Mouse (Mus musculus) hindbrain, embryonic 10.5 days (tissue): ENCODE measurements around the gene Ssc5d. TPM values are rescaled to one million over a fixed set of nuclear protein-coding genes. Genes with fewer than 3 reads are reported as not detected.
A peak's percentile ranks its signal among the peaks of the same experiment; 100 is the strongest.
"Not testable (repeated sequence)": the region's sequence is repeated elsewhere in the genome, so short reads cannot be mapped to it uniquely, and the experiment has no call there.

Source experiments
- DNase-seq: peaks from one replicate; pipeline ENCODE4 v3.0.0-alpha.2; 2017; ENCODE audit warnings: low spot score
- H3K27ac ChIP-seq: fragments of 300-500 bp; sonication (generic); 2 replicates; pipeline ENCODE4 v1.5.1; 2016; ENCODE audit warnings: mild to moderate bottlenecking, moderate library complexity
- H3K27me3 ChIP-seq: fragments of 300-500 bp; sonication (generic); 2 replicates; pipeline ENCODE4 v1.6.1; 2016; ENCODE audit warnings: mild to moderate bottlenecking; ENCODE audit not compliant: poor library complexity, insufficient read depth, severe bottlenecking
- H3K36me3 ChIP-seq: fragments of 300-500 bp; sonication (generic); 2 replicates; pipeline ENCODE4 v1.6.1; 2016; ENCODE audit warnings: mild to moderate bottlenecking, moderate library complexity
- H3K4me1 ChIP-seq: fragments of 300-500 bp; sonication (generic); replicated peaks from 2 replicates; pipeline ENCODE4 v1.6.1; 2016; ENCODE audit warnings: mild to moderate bottlenecking
- H3K4me3 ChIP-seq: fragments of 300-500 bp; sonication (generic); 2 replicates; pipeline ENCODE4 v1.5.1; 2016; ENCODE audit warnings: mild to moderate bottlenecking, moderate library complexity
- H3K9me3 ChIP-seq: fragments of 300-500 bp; sonication (generic); 2 replicates; pipeline ENCODE4 v1.6.1; 2016; ENCODE audit warnings: mild to moderate bottlenecking, moderate library complexity
- WGBS: fragments of 180-500 bp; shearing (Covaris S2); methylation state at CpG from one replicate; pipeline ENCODE4 v1.1.7; 2016; 5-methylcytosine and 5-hydroxymethylcytosine counted together
- polyA plus RNA-seq: library from polyadenylated mRNA; unstranded; fragments of >200 nt; fragmentation: Nextera tagmentation; extraction: Ambion mirVana; gene quantifications from 2 replicates; pipeline ENCODE4 v1.2.1, GENCODE M21; 2016

Ssc5d gene
- 1.0 and 1.7 TPM in 2 replicates for polyA plus RNA-seq

- Histone ChIP-seq H3K27ac (peak within 1 kb of the TSS; percentile 90), H3K4me3 (peak within 1 kb of the TSS; percentile 57), H3K36me3 (peaks cover 10% of the 10 kb centered on the region), H3K27me3 (no peaks in the 10 kb centered on the region), H3K4me1 (peaks cover 77% of the 10 kb centered on the region), H3K9me3 (no peaks in the 10 kb centered on the region; the same call in 1 of the 2 replicates)
- WGBS: 2% methylated on average over 6 of the region's 6 CpGs
- DNase-seq: peak; percentile 70
Measured at GRCm38 (mm10) chr7:4925441-4926381, at the start of gene Ssc5d. Gene Ssc5d, plus strand, starts transcription at chr7:4925785.

GRCm38 (mm10) chr7:4876753-4877221 is 48.8 kb upstream of the Ssc5d start, which contains the start of gene Isoc2a:
Gene Isoc2a, plus strand, starts transcription at chr7:4877153.
- Histone ChIP-seq H3K9me3 (no peaks in the 10 kb centered on the region; the same call in 1 of the 2 replicates), H3K4me3 (peak within 1 kb of the TSS; percentile 63), H3K36me3 (0 out of 2 replicates have a peak, but pooled peaks cover under 1% of the 10 kb centered on the region), H3K27me3 (no peaks in the 10 kb centered on the region), H3K4me1 (peaks cover 19% of the 10 kb centered on the region), H3K27ac (peak within 1 kb of the TSS; percentile 80)
- WGBS: under 1% methylated on average over 22 of the region's 22 CpGs
- peak; percentile 95 for DNase-seq

GRCm38 (mm10) chr7:4877226-4877625 is 48.4 kb upstream of the Ssc5d start:
- H3K36me3 ChIP-seq: 0 out of 2 replicates have a peak, but pooled peaks cover 4% of the 10 kb centered on the region
- DNase-seq: no peak
- no peaks in the 10 kb centered on the region for H3K27me3 ChIP-seq
- H3K4me1 ChIP-seq: peaks cover 19% of the 10 kb centered on the region
- peaks cover 4% of the 10 kb centered on the region; the same call in 1 of the 2 replicates for H3K9me3 ChIP-seq
- 11% methylated on average over 11 of the region's 11 CpGs for WGBS
- H3K4me3 ChIP-seq: peak overlapping the region; percentile 63
- H3K27ac ChIP-seq: peak overlapping the region; percentile 80

- 0 out of 2 replicates have a peak, but pooled peaks cover 8% of the 10 kb centered on the region for H3K36me3 ChIP-seq
- H3K27me3 ChIP-seq: no peaks in the 10 kb centered on the region
- H3K4me3 ChIP-seq: no peak overlapping the region
- peaks cover 7% of the 10 kb centered on the region; the same call in 1 of the 2 replicates for H3K9me3 ChIP-seq
- no peak for DNase-seq
- H3K27ac ChIP-seq: no peak overlapping the region
- peaks cover 19% of the 10 kb centered on the region for H3K4me1 ChIP-seq
Measured at GRCm38 (mm10) chr7:4878186-4878585, 47.4 kb upstream of the Ssc5d start.

- H3K4me3 ChIP-seq, H3K27ac ChIP-seq, H3K27me3 ChIP-seq, DNase-seq, H3K36me3 ChIP-seq, H3K9me3 ChIP-seq: not testable (repeated sequence)
- 90% methylated on average over 1 of the region's 1 CpGs for WGBS
- peaks cover 19% of the 10 kb centered on the region for H3K4me1 ChIP-seq
Measured at GRCm38 (mm10) chr7:4879036-4879435, 46.5 kb upstream of the Ssc5d start.

GRCm38 (mm10) chr7:4886680-4887079 is 38.9 kb upstream of the Ssc5d start:
- Histone ChIP-seq H3K27ac (no peak overlapping the region), H3K36me3 (0 out of 2 replicates have a peak, but pooled peaks cover 8% of the 10 kb centered on the region), H3K4me1 (no peaks in the 10 kb centered on the region), H3K27me3 (no peaks in the 10 kb centered on the region), H3K4me3 (no peak overlapping the region), H3K9me3 (peaks cover 9% of the 10 kb centered on the region; the same call in 1 of the 2 replicates)
- WGBS: 82% methylated on average over 4 of the region's 4 CpGs
- no peak for DNase-seq

GRCm38 (mm10) chr7:4895186-4895585 is 30.4 kb upstream of the Ssc5d start:
- Histone ChIP-seq H3K4me3 (no peak overlapping the region), H3K4me1 (peaks cover 14% of the 10 kb centered on the region), H3K27ac (no peak overlapping the region), H3K9me3 (no peaks in the 10 kb centered on the region), H3K27me3 (peaks cover 19% of the 10 kb centered on the region), H3K36me3 (no peaks in the 10 kb centered on the region)
- no peak for DNase-seq
- WGBS: 62% methylated on average over 11 of the region's 11 CpGs

GRCm38 (mm10) chr7:4898851-4899648 is 26.5 kb upstream of the Ssc5d start:
- H3K27me3 ChIP-seq: peaks cover 25% of the 10 kb centered on the region
- DNase-seq: no peak
- WGBS: 19% methylated on average over 18 of the region's 18 CpGs
- peaks cover 19% of the 10 kb centered on the region for H3K4me1 ChIP-seq
- 0 out of 2 replicates have a peak overlapping the region, but pooled peaks have one; percentile 35 for H3K27ac ChIP-seq
- H3K9me3 ChIP-seq: peaks cover 5% of the 10 kb centered on the region; the same call in 1 of the 2 replicates
- H3K4me3 ChIP-seq: peak overlapping the region; percentile 41
- no peaks in the 10 kb centered on the region for H3K36me3 ChIP-seq

- Histone ChIP-seq H3K9me3 (peaks cover 11% of the 10 kb centered on the region; the same call in 1 of the 2 replicates), H3K36me3 (no peaks in the 10 kb centered on the region), H3K27ac (0 out of 2 replicates have a peak overlapping the region, but pooled peaks have one; percentile 35), H3K4me1 (peaks cover 19% of the 10 kb centered on the region), H3K4me3 (peak overlapping the region; percentile 41), H3K27me3 (peaks cover 25% of the 10 kb centered on the region)
- no peak for DNase-seq
- 9% methylated on average over 19 of the region's 19 CpGs for WGBS
Measured at GRCm38 (mm10) chr7:4899649-4900522, 25.7 kb upstream of the Ssc5d start.

- 20% methylated on average over 11 of the region's 11 CpGs for WGBS
- H3K4me3 ChIP-seq: peak overlapping the region; percentile 41; the same call in 1 of the 2 replicates
- no peaks in the 10 kb centered on the region for H3K36me3 ChIP-seq
- H3K4me1 ChIP-seq: peaks cover 19% of the 10 kb centered on the region
- no peak for DNase-seq
- peaks cover 11% of the 10 kb centered on the region; the same call in 1 of the 2 replicates for H3K9me3 ChIP-seq
- no peak overlapping the region for H3K27ac ChIP-seq
- H3K27me3 ChIP-seq: peaks cover 25% of the 10 kb centered on the region
Measured at GRCm38 (mm10) chr7:4900523-4900851, 25.1 kb upstream of the Ssc5d start.

GRCm38 (mm10) chr7:4901171-4901570 is 24.4 kb upstream of the Ssc5d start:
- peaks cover 25% of the 10 kb centered on the region for H3K27me3 ChIP-seq
- no peak overlapping the region for H3K4me3 ChIP-seq
- H3K4me1 ChIP-seq: peaks cover 19% of the 10 kb centered on the region
- H3K36me3 ChIP-seq: no peaks in the 10 kb centered on the region
- no peak overlapping the region for H3K27ac ChIP-seq
- peak; percentile 50 for DNase-seq
- WGBS: 53% methylated on average over 8 of the region's 8 CpGs
- peaks cover 11% of the 10 kb centered on the region; the same call in 1 of the 2 replicates for H3K9me3 ChIP-seq
